Mouse (Mus musculus) spleen, adult 12 weeks (tissue): ENCODE measurements around the gene Mettl17.

Experiments
- DNase-seq: peaks from one replicate; pipeline ENCODE4 v3.0.0; 2022; ENCODE audit warnings: low spot score

The Mettl17 gene

GRCm38 (mm10) chr14:51929968-51930367 is 45.3 kb downstream of the Mettl17 start:
- DNase-seq = no peak

- no peak for DNase-seq
Measured at GRCm38 (mm10) chr14:51930824-51931223, 46.2 kb downstream of the Mettl17 start.

GRCm38 (mm10) chr14:51932092-51933020 is 47.7 kb downstream of the Mettl17 start:
- no peak for DNase-seq

- no peak for DNase-seq
Measured at GRCm38 (mm10) chr14:51939005-51939404, 54.4 kb downstream of the Mettl17 start.

GRCm38 (mm10) chr14:51940944-51941560 is 56.4 kb downstream of the Mettl17 start:
- DNase-seq = no peak

GRCm38 (mm10) chr14:51941577-51941976 is 56.9 kb downstream of the Mettl17 start:
- no peak for DNase-seq

GRCm38 (mm10) chr14:51942236-51942635 is 57.6 kb downstream of the Mettl17 start:
- no peak for DNase-seq
